Mouse (Mus musculus): ENCODE data around the gene Dock2.
"Not testable (repeated sequence)": the region's sequence is repeated elsewhere in the genome, so short reads cannot be mapped to it uniquely, and the experiment has no call there.

The Dock2 gene

GRCm38 (mm10) chr11:34783587-34784043 is at the start of gene Dock2:
Gene Dock2, minus strand, starts transcription at chr11:34783892.
- no peak for DNase-seq (ENCODE audit: low spot score)

GRCm38 (mm10) chr11:34832678-34833077 is 49.0 kb upstream of the Dock2 start:
- no peak for DNase-seq (ENCODE audit: low spot score)

- DNase-seq (ENCODE audit: low spot score), result no peak
Observed at GRCm38 (mm10) chr11:34827803-34828202, 44.1 kb upstream of the Dock2 start.

GRCm38 (mm10) chr11:34826940-34827339 is 43.2 kb upstream of the Dock2 start:
- no peak for DNase-seq (ENCODE audit: low spot score)

- DNase-seq (ENCODE audit: low spot score), result no peak
Observed at GRCm38 (mm10) chr11:34824791-34825190, 41.1 kb upstream of the Dock2 start.

- DNase-seq (ENCODE audit: low spot score), result no peak
Observed at GRCm38 (mm10) chr11:34814767-34815166, 31.1 kb upstream of the Dock2 start.

- DNase-seq (ENCODE audit: low spot score), result no peak
Observed at GRCm38 (mm10) chr11:34814319-34814718, 30.6 kb upstream of the Dock2 start.

- not testable (repeated sequence) for DNase-seq (ENCODE audit: low spot score)
Observed at GRCm38 (mm10) chr11:34805026-34805425, 21.3 kb upstream of the Dock2 start.

GRCm38 (mm10) chr11:34798066-34798465 is 14.4 kb upstream of the Dock2 start:
- not testable (repeated sequence) for DNase-seq (ENCODE audit: low spot score)

GRCm38 (mm10) chr11:34796097-34796496 is 12.4 kb upstream of the Dock2 start:
- no peak for DNase-seq (ENCODE audit: low spot score)

GRCm38 (mm10) chr11:34791872-34792271 is 8.2 kb upstream of the Dock2 start:
- DNase-seq (ENCODE audit: low spot score), result no peak

- DNase-seq (ENCODE audit: low spot score), result no peak
Observed at GRCm38 (mm10) chr11:34784864-34785263, 1.2 kb upstream of the Dock2 start.

GRCm38 (mm10) chr11:34782516-34783430 is 919 bp downstream of the Dock2 start:
- no peak for DNase-seq (ENCODE audit: low spot score)

- DNase-seq (ENCODE audit: low spot score), result no peak
Observed at GRCm38 (mm10) chr11:34780786-34781185, 2.9 kb downstream of the Dock2 start.

GRCm38 (mm10) chr11:34779966-34780365 is 3.7 kb downstream of the Dock2 start:
- no peak for DNase-seq (ENCODE audit: low spot score)

- no peak for DNase-seq (ENCODE audit: low spot score)
Observed at GRCm38 (mm10) chr11:34778351-34778750, 5.3 kb downstream of the Dock2 start.

- DNase-seq (ENCODE audit: low spot score), result no peak
Observed at GRCm38 (mm10) chr11:34777529-34777928, 6.2 kb downstream of the Dock2 start.

GRCm38 (mm10) chr11:34776054-34776453 is 7.6 kb downstream of the Dock2 start:
- no peak for DNase-seq (ENCODE audit: low spot score)

GRCm38 (mm10) chr11:34774636-34775035 is 9.1 kb downstream of the Dock2 start:
- no peak for DNase-seq (ENCODE audit: low spot score)

GRCm38 (mm10) chr11:34773304-34773895 is 10.3 kb downstream of the Dock2 start:
- no peak for DNase-seq (ENCODE audit: low spot score)

- DNase-seq (ENCODE audit: low spot score), result peak; percentile 88
Observed at GRCm38 (mm10) chr11:34771221-34771986, 12.3 kb downstream of the Dock2 start.

- no peak for DNase-seq (ENCODE audit: low spot score)
Observed at GRCm38 (mm10) chr11:34770666-34771065, 13.0 kb downstream of the Dock2 start.
